Mouse (Mus musculus) c-Kit-positive CD71-negative TER-119-negative erythroid progenitor cells, embryonic 14.5 days (primary cell): ENCODE results near the gene Cd8b1.
"Not testable (repeated sequence)": the region's sequence is repeated elsewhere in the genome, so short reads cannot be mapped to it uniquely, and the experiment has no call there.

ENCODE experiments used
- DNase-seq: peaks from one replicate; pipeline ENCODE4 v3.0.0-alpha.2; 2013; ENCODE audit warnings: low read depth

The Cd8b1 gene

GRCm38 (mm10) chr6:71322491-71322921 is at the start of gene Cd8b1:
Cd8b1 (plus strand) TSS chr6:71322788.
- DNase-seq, result no peak

- DNase-seq, result no peak
These were observed 48.9 kb upstream of the Cd8b1 start for GRCm38 (mm10) chr6:71273715-71274114.

GRCm38 (mm10) chr6:71274621-71275020 is 48.0 kb upstream of the Cd8b1 start:
- no peak for DNase-seq

DNA sequence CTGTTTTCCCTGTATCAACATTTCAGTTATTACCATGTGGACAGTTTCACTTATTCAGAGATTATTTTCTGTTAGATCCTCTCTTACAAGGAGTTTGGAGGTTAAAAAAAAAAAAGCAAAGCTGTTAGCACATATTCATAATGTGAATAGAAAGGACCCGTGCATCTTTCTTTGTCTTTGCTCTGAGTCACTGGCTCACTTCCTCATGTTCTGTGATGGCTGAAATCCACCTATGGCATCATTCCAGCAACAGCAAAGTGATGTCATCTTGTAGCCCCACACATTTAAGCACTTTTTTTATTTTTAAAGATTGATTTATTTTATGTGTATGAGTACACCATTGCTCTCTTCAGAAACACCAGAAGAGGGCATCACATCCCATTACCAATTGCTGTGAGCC is 43.2 kb upstream of the Cd8b1 start:
- peak; percentile 7 for DNase-seq

DNA sequence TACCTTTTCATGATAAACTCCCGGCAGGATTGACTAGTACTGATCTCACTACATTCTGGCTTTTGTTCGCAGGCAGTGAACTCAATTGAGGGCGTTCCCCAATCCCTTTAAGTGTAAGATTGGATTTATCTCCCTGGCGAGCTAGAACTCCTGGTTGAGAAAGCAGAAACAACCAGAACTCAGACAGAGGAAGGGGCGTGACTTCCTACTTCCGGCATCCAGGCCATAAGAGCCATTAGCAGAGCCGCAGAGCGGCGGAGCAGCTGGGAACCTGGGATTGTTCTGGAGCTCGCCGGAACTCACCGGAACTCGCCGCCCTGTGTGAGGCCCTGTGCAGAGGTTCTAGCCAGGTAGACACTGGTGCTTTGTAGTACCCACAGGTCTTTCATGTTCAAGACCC is 29.1 kb upstream of the Cd8b1 start:
- DNase-seq, result no peak

DNA sequence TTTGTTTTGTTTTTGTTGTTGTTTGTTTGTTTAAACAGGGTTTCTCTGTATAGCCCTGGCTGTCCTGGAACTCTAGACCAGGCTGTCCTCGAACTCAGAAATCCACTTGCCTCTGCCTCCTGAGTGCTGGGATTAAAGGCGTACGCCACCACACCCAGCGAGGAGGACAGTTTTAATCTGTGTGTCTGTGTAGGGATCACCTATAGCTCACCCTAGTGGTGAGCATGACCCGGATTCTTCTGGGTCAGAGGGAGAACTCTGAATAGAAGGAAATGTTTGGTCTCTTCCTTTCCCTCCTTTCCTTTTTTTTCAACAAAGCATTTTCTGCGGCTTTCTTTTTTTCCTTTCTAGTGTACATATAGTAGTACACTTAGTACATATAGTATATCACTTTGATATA is 27.3 kb upstream of the Cd8b1 start:
- DNase-seq, result no peak

GRCm38 (mm10) chr6:71298051-71298450 is 24.5 kb upstream of the Cd8b1 start:
- DNase-seq, result no peak

DNA sequence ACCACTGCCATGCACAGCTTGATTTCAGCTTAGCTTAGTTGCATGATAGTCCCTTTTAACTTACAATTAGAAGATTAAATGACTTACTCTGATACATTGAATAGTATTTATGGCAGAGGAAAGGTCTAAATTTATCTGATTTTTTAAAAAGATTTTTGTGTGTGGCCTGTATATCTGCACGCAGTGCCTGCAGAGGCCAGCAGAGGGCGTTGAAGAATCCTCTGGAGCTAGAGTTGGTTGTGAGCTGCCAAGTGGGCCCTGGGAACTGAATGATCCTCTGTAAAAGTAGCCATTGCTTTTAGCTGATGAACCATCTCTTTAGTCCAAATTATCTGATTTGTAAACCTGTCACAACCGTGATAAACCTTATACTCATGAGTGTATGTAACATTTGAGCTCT is 23.8 kb upstream of the Cd8b1 start:
- DNase-seq, result peak; percentile 30

DNA sequence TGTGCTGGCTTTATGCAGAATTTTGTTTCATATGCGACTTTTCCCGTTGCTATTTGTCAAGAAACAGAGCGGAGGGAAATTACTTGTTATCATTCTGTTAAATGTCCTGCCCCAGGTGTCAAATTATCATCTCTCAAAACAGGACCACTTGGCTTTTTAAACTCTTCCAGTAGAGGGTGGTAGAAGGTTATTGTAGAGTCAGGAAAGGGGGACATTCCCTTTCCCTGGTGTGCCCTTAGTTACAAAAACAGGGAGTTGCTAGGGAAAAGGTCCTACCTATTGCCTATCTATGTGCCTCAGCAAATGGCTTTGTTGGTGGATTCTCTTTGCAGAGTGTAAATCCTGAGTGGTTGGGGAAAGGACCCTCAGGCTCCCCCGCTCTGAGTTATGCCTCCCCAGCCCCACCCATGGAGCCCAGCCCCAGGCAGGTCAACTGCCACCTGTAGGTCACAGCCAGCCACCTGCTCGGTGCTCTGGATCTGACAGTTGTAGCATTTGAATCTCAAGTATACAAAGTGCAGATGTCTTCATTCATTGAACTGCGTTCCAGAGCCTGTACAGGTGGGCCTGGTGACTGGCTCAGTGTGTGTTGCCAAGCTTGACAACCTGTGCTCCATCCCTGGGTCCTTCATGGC is 20.4 kb upstream of the Cd8b1 start:
- DNase-seq, result no peak

DNA sequence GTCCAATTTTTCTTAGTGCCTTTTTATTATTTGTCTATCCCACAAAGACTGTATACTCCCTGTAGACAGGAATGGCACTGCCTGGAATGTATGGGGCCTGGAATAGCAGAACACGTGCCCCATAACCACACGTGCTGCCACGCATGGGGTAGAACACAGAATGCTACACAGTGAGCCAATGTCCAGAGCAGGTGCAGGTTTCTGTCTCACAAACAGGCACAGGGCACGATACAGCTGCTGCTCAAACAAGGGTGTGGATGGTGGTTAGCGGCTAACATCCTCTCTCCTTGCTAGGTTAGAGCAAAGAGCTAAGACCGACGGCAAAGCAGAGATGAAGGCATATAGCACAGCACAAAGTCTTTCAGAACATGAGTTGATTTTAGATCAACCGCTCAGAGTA is 15.1 kb upstream of the Cd8b1 start:
- no peak for DNase-seq

DNA sequence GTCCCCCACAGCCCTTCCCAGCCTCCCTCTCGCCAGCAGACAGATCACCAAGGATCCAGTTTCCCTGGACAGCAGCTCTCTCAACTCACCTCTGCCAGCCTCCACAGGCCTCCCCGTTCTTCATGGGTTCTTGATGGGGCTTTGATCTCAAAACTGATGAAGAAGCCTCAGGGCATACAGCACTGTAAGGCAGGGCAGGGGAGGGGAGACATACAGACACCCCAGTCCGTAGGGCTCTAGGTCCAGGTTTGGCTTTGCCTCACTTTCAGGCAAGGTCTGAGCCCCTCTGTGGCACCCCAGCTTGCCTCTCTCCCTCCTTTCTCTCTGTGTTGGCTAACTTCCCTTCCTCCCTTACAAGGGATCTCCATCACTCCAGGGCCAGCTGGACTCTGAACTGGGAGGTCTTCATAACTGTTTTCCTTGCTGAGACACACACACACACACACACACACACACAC is 733 bp upstream of the Cd8b1 start, which contains the start of gene Smyd1:
TSS of gene Smyd1 (minus strand) at position 408 of the 458 bp plus-strand sequence.
- DNase-seq, result no peak

GRCm38 (mm10) chr6:71324816-71325215 is 2.2 kb downstream of the Cd8b1 start:
- no peak for DNase-seq

GRCm38 (mm10) chr6:71329881-71330280 is 7.3 kb downstream of the Cd8b1 start:
- DNase-seq, result no peak

GRCm38 (mm10) chr6:71330486-71330885 is 7.9 kb downstream of the Cd8b1 start:
- DNase-seq, result no peak

DNA sequence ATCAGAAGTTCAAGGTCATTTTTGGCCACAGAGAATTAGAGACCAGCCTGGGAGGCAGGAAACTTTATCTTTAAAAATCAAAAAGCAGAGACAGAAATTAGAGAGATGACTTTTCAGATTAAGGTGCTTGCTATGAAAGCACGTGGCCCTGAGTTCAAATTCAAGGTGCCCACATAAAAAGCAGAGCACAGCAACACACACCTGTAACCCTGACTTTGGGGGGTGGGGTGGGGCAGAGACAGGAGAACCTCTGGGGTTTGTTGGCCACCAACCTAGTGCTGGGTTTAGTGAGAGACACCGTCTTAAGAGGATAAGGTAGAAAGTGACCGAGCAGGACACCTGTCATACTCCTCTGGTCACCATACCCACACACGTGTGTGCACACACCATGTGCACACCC is 8.9 kb downstream of the Cd8b1 start:
- DNase-seq, result not testable (repeated sequence)

DNA sequence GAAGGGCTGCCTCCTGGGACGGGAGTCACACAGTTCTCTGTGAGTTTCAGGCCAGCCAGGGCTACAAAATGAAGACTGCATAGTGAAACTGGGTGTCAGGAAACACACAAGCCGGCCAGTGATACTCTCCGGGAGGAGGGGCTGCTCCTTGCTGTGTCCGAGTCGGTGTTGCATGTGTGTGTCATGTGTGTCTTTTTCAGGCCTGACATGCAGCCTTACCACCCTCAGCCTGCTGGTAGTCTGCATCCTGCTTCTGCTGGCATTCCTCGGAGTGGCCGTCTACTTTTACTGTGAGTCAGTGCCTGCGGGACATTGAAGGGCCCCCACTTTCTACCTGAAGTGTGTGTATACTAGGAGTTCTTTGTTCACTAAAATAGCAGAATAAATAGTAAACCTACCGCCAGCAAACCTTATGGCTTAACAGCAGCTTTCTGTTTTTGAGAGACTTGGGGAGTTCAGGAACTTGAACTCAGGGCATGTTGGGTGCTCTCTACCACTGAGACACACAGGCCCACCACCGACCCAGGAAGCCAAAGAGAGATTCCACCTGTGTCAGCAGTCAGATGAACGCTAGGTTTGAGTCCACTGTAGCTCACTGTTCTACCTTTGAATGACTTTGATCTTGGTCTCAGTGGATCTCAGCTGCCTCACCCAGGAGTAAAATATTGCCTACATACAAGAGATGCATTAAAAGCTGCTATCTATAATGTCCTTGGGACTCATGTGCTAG is 9.8 kb downstream of the Cd8b1 start:
- DNase-seq, result no peak

DNA sequence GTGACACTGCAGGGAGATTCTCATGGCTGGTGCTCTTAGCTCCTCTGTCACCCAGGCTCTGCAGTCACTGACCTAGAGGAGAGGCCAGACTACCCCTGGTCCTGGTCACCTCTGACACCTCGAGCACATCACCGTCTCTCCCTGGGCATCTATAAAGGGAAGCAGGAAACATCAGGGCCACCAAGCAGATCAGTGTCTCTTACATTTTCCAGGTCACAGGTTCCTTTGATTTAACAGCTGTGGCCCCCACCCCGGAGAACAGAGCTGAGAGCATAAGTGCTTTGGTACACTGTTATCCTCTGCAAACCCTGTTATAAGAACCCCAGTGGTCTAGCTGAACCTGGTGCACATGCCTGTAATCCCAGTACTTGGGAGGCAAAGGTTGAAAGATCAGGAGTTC is 10.4 kb downstream of the Cd8b1 start:
- no peak for DNase-seq

DNA sequence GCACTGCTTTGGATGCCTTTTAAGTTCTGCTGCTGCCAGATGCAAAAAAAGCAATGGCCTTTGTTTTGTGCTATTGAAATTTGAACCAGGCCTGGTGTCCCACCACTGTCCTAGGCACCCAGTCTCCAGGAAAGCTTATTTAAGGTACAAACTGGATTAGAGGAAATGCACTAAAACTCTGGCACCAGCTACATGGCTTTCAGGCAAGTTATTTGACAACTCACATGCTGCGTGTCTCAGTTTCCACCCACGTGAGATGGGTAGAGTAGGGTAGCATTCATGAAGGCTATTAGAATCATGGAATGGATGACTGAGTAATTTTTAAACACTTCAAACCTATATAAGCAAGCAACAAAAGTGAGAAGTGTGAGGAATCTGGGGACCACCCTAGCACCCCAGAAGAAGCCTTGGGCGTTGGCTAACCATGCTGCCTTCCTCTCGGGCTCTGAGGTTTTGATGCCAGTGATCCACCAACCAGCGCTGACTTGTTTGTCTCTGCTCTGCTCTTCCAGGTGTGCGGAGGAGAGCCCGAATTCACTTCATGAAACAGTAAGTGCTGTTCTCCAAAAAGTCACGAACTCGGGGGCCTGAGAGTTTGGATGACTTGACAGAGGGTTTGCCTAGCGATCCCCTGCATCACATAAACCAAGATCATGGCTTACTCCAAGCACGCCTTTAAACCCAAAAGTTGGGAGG is 11.1 kb downstream of the Cd8b1 start:
- DNase-seq, result no peak

GRCm38 (mm10) chr6:71337666-71338065 is 15.1 kb downstream of the Cd8b1 start:
- DNase-seq, result no peak

GRCm38 (mm10) chr6:71338941-71339340 is 16.4 kb downstream of the Cd8b1 start:
- no peak for DNase-seq

GRCm38 (mm10) chr6:71339351-71339750 is 16.8 kb downstream of the Cd8b1 start:
- DNase-seq, result no peak

DNA sequence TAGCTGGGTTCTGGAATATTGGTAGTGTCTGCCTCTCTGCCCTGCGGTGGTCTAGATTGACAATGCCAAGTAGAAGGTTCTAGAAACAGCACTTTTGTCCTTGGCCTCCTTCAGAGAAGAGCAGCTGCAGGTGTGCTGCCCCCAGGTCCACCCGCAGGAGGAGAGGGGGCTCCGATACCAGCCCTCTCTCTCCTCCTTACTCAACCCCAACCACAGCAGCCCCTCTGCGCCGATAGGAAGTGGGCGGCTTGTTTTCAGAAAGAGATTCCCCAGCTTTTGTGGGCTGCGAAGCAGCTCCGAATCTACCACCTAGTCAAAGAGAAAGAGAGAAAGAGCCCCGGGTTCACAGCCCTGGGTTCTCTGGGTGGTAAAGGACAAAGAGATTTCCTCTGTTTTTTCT is 18.6 kb downstream of the Cd8b1 start:
- DNase-seq, result no peak

- no peak for DNase-seq
These were observed 25.4 kb downstream of the Cd8b1 start for GRCm38 (mm10) chr6:71348006-71348405.
